Mouse (Mus musculus): ENCODE measurements around the gene Cerk.

DNA sequence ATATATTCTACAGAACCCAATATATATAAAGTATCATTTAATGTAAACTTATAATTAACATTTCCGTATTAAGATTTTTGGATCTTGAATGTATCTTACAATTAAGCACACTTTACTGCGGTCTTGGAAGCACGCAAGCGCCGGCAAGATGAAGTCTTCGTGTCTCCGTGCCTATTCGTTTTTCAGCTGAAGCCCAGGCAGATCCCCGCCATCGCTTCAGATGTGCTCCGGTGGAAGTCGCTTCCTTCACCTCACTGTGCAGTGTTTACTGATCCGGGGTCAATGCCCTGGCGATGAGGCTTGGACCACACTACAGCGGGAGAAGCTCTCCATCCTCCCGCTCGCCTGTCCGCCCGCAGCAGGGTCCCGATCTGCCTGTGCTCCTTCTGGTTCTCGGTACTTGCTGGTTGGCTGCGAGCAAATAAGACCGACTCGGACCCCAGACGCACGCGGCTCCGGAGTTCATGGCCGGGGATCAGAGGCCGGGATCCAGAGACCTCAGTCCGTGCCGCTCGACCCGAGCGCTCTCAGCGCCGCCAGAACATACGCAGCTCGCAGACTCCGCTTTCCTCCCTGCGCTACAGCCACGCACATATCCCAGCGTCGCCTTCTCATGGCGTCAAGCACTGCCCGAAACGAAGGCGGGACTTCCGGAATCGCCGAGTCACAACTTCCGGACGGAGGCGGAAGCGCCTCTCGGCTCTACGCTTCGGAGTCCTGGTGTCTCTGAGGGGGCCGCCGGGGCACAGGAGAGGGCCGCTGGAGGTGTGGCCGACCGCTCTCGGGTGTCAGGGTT is 28.0 kb upstream of the Cerk start, which contains the start of gene Tbc1d22a:
- 0 out of 2 replicates have a peak, but pooled peaks have one; percentile 11 for TF ChIP-seq CTCF (IDR thresholded peaks at IDR 0.05; ENCODE audit: insufficient read depth, low read depth, low read length)
- TF ChIP-seq POLR2A (IDR thresholded peaks at IDR 0.05; ENCODE audit: insufficient read depth, low read depth, low read length), result peak; percentile 92
